Mouse (Mus musculus): Measurements from ENCODE around the gene Fam83d.
A peak's percentile ranks its signal among the peaks of the same experiment; 100 is the strongest.
"Not testable (repeated sequence)": the region's sequence is repeated elsewhere in the genome, so short reads cannot be mapped to it uniquely, and the experiment has no call there.

The Fam83d gene

GRCm38 (mm10) chr2:158767742-158768339 lies at the start of gene Fam83d:
Gene Fam83d (plus strand): TSS chr2:158768093.
- peak; percentile 94 for DNase-seq (ENCODE audit: low read depth)

GRCm38 (mm10) chr2:158718816-158719549 lies 48.9 kb upstream of the Fam83d start:
- no peak for DNase-seq (ENCODE audit: low read depth)

GRCm38 (mm10) chr2:158720715-158721370 lies 47.0 kb upstream of the Fam83d start:
- no peak for DNase-seq (ENCODE audit: low read depth)

- no peak for DNase-seq (ENCODE audit: low read depth)
Measured at GRCm38 (mm10) chr2:158721481-158721880, 46.4 kb upstream of the Fam83d start.

DNA sequence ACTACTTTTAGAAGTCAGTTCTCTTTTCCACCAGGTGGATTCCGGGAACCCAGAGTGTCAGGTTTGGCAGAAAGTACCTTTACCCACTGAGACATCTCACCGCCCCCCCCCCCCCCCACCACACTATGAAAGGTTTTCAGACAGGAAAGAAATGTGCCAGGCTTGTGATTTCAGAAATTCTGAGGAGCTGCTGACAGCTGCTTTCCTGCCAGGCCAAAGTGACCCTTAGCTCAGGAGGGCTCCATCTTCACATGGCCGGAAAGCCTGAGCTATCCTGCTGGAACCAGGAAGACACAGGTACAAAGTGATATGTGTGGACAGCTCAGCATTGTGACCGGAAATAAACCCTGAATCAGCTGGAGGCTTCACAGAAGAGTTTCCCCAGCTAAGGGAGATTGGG lies 45.8 kb upstream of the Fam83d start:
- DNase-seq (ENCODE audit: low read depth): no peak

- DNase-seq (ENCODE audit: low read depth): peak; percentile 13
Measured at GRCm38 (mm10) chr2:158722991-158723551, 44.8 kb upstream of the Fam83d start.

- DNase-seq (ENCODE audit: low read depth): no peak
Measured at GRCm38 (mm10) chr2:158723806-158724205, 44.1 kb upstream of the Fam83d start.

GRCm38 (mm10) chr2:158726252-158726651 lies 41.6 kb upstream of the Fam83d start:
- DNase-seq (ENCODE audit: low read depth): no peak

- DNase-seq (ENCODE audit: low read depth): no peak
Measured at GRCm38 (mm10) chr2:158728061-158728815, 39.7 kb upstream of the Fam83d start.

GRCm38 (mm10) chr2:158730896-158731295 lies 37.0 kb upstream of the Fam83d start:
- no peak for DNase-seq (ENCODE audit: low read depth)

DNA sequence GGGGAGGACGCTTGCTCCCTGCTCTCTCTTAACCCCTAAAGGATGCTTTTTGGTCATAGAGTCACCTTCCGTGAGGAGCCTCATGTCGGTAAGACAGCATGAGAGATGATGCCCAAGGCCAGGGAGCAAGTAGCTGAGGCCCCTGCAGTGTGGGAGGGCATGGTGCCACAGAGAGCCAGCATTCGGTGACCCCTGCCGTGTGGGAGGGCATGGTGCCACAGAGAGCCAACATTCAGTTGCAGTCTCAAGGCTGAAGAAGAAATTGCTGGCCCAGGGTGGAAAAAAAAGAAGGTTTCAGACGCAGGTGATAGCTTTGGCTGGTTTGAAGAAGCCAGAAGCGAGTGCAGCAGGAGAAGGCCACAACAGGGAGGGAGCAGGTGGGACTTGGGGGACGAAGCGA lies 35.4 kb upstream of the Fam83d start:
- no peak for DNase-seq (ENCODE audit: low read depth)

DNA sequence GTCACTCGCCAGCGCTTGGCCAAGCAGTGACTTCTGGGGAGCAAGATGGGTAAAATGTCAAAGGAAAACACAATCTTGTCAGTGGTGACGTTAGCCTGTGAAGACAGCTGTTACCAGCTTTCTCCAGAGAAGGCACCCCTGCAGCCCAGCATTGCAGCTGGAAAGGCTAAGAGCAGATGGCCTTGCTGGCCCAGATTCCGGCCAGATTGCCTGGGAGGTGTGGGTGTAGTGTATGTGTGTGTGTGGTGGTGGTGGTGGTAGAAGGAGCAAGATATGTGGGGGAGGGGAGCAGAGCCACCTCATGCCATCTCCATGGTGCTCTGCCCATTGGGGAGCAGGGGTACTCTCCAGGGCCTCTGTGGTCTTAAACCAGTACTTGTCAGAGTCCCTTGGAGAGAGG lies 34.8 kb upstream of the Fam83d start:
- DNase-seq (ENCODE audit: low read depth): no peak

- DNase-seq (ENCODE audit: low read depth): no peak
Measured at GRCm38 (mm10) chr2:158733914-158734313, 34.0 kb upstream of the Fam83d start.

DNA sequence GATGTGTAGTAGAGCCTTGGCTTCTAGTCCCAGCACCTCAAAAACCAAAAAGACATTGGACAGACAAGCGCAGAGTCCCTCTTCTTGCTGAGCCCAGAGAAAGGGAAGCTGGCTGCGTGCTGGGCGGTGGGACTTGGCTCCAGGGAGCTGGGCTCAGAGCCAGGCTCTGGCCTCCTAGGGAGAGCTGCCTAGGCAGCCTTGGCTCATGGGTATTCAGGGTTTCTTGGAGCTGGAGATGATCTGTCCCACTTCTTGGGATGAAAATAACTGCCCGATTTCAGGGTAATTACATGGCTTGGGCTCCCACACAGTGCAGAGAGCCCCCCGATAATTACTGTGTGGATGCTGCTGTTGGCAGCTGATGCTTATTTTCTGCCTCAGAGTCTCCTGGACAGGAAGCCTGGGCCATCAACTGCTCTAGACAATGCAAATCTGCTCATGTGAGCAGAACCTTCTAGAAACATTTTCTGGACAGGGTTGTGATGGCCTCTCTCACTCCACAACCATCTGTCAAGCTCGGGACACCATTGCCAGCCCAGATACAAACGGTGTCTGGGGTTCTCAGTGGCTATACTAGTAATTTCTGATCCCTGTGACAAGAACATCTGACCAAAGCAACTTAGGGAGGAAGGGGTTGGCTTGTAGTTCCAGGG lies 33.3 kb upstream of the Fam83d start:
- no peak for DNase-seq (ENCODE audit: low read depth)

DNA sequence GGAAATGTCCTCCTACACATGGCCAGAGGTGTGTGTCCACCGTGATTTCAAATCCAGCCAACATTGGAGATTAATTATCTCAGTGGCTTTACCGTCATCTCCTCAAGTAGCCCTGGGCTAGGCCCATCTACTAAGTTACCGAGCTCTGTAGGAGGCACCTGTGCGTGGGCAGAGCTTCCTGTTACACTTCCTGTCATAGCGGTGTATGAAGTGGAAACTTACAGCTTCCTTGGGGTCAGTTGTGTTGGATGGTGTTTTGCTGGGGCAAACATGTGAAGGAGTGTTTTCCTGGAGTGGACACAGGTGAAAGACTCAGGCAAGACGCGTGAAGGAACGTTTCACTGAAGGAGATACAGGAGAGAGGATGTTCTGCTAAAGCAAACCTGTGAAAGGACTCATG lies 32.6 kb upstream of the Fam83d start:
- DNase-seq (ENCODE audit: low read depth): no peak

GRCm38 (mm10) chr2:158736247-158736646 lies 31.6 kb upstream of the Fam83d start:
- not testable (repeated sequence) for DNase-seq (ENCODE audit: low read depth)

DNA sequence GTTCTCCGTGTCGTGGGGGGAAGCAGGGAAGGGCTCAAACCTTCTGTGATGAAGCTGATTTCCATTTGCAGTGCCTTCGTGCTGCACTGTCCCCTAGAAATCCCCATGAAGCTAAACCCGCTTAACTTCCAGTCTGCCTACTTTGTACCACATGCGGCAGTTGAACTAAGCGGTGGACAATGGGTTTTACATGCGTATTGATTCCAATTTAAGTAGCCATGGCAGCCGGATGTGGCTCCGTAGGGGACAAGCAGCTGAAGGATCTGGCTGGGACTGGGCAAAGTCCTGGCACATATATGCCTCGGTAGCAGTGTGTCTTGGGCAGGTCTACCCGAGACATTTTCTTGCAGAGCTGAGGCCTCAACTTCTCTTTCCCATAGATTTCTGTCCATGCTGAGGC lies 29.3 kb upstream of the Fam83d start:
- DNase-seq (ENCODE audit: low read depth): no peak

- no peak for DNase-seq (ENCODE audit: low read depth)
Measured at GRCm38 (mm10) chr2:158739113-158739512, 28.8 kb upstream of the Fam83d start.

GRCm38 (mm10) chr2:158741011-158741501 lies 26.8 kb upstream of the Fam83d start:
- DNase-seq (ENCODE audit: low read depth): no peak

- DNase-seq (ENCODE audit: low read depth): no peak
Measured at GRCm38 (mm10) chr2:158742431-158742830, 25.5 kb upstream of the Fam83d start.

DNA sequence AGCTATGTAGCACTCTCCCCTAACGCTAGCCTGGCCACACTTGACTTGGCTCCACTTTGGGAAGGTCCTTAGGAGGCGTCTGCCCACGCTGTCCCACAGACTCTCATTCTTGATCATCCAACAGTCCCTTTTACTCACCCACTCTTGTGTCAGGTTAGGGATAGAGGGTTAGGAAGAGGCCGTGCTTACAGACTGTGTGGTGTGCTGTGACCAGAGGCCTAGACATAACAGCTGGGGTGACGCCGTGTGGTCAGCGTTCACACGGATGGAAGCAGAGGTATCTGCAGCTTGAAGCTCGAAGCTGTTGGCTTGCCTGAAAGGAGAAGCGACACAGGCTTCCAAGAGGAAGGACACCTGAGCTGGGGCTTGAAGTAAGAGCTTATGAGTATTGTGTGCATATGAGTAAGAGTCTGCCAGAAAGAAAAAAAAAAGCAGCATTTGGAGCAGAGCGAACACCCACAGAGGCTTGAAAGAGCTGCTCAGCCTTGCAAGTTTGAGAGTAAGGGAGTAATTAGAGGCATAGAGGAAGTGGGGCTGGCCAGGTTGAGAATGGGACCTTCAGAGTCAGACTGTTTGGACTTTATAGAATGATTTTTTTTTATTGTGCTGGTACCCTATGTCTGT lies 24.3 kb upstream of the Fam83d start:
- no peak for DNase-seq (ENCODE audit: low read depth)

Data from c-Kit-positive CD71-negative TER-119-negative erythroid progenitor cells, embryonic 14.5 days (primary cell).